Mouse (Mus musculus): ENCODE measurements around the gene Slc18a3. TPM values are rescaled to one million over a fixed set of nuclear protein-coding genes. Genes with fewer than 3 reads are reported as not detected.

Gene Slc18a3
- total and polyA plus RNA-seq, 3 experiments: 0.09 to 0.43 TPM; not detected in 1

DNA sequence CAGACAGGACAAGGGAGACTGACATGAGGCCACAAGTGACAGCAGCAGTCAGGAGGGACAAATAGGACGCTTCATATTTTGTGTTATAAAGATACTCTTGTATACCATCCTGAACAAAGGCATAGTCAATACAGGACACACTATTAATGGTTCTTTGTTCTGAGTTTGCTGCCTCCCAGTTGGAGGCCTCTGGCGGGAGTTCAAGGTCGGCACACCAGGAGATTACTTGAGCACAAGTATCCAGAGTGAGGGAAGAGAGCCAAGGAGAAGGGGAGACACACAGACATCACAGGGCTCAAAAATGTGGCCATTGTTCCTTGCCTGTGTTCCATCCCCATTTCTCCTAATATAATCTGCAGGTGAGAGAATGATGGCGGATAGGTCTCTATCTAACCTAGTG is 42.6 kb upstream of the Slc18a3 start:
- intact Hi-C loops (cut with DNase I): no loop called here
- no peak for DNase-seq
- 66% methylated on average over 4 of the region's 4 CpGs for whole genome bisulfite sequencing

DNA sequence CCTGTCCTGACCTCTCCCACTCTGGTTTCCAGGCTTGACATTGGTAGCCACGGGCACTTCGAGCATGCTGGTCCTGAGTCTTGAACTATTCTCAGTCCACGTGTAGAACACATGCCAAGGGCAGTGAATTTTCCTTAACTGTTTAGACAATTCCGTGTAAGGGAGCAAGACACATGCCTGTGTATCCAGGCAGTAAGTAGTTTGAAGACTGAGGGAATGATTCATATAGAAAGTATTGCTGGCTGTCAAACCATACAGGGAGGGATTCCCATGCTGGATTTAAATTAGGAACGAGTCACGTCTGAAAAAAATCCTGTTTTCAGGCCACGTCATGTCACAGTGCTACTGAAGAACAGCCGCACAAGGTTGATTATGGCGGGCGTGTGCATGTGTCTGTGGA is 41.7 kb upstream of the Slc18a3 start:
- 82% methylated on average over 10 of the region's 10 CpGs for WGBS

More for the DNA sequence above, 42.6 kb upstream of the Slc18a3 start:
- Histone ChIP-seq H3K4me1 (ENCODE audit: control insufficient read depth, insufficient read depth, low read length) (no peaks in the 10 kb centered on the region), H3K27me3 (ENCODE audit: control insufficient read depth, insufficient read depth, low read length) (no peaks in the 10 kb centered on the region), H3K36me3 (ENCODE audit: control insufficient read depth, insufficient read depth, low read length) (no peaks in the 10 kb centered on the region), H3K79me2 (replicated peaks; ENCODE audit: control insufficient read depth, insufficient read depth, low read length) (no peaks in the 10 kb centered on the region), H3K27ac (no peak overlapping the region), H3K4me3 (no peak overlapping the region), H3K9ac (ENCODE audit: low read depth, low read length) (no peak overlapping the region)
- TF ChIP-seq CTCF (IDR thresholded peaks at IDR 0.05) (no peak), EP300 (IDR thresholded peaks at IDR 0.05; ENCODE audit: insufficient read depth, low read depth, low read length) (no peak), POLR2A (IDR thresholded peaks at IDR 0.05; ENCODE audit: insufficient read depth, low read depth, low read length) (no peak)

DNA sequence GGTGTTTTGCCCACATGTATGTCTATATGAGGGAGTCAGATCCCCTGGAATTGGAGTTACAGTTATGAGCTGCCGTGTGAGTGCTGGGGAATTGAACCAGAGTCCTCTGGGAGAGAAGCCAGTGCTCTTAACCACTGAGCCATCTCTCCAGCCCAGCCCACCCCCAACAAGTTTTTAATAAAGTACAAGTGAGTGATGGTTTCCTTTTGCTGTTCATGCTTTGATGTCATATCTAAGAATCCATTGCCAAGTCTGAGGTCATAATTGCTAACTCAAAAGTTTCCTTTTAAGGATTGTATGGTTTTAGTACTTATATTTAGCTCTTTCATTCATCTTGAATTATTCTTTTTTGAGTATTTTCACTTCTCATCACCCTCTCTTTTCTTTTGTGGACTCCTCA is 39.2 kb upstream of the Slc18a3 start:
- Histone ChIP-seq H3K9ac (ENCODE audit: low read depth, low read length) (no peak overlapping the region), H3K4me1 (ENCODE audit: control insufficient read depth, insufficient read depth, low read length) (no peaks in the 10 kb centered on the region), H3K79me2 (replicated peaks; ENCODE audit: control insufficient read depth, insufficient read depth, low read length) (no peaks in the 10 kb centered on the region), H3K27ac (no peak overlapping the region), H3K36me3 (ENCODE audit: control insufficient read depth, insufficient read depth, low read length) (no peaks in the 10 kb centered on the region), H3K27me3 (ENCODE audit: control insufficient read depth, insufficient read depth, low read length) (no peaks in the 10 kb centered on the region), H3K4me3 (no peak overlapping the region)
- WGBS: 69% methylated on average over 1 of the region's 1 CpGs
- DNase-seq: no peak
- intact Hi-C loops (cut with DNase I): no loop called here
- TF ChIP-seq POLR2A (IDR thresholded peaks at IDR 0.05; ENCODE audit: insufficient read depth, low read depth, low read length) (no peak), EP300 (IDR thresholded peaks at IDR 0.05; ENCODE audit: insufficient read depth, low read depth, low read length) (no peak), CTCF (IDR thresholded peaks at IDR 0.05) (no peak)

More for the DNA sequence above, 41.7 kb upstream of the Slc18a3 start:
- Histone ChIP-seq H3K36me3 (ENCODE audit: control insufficient read depth, insufficient read depth, low read length) (no peaks in the 10 kb centered on the region), H3K4me3 (no peak overlapping the region), H3K9ac (ENCODE audit: low read depth, low read length) (no peak overlapping the region), H3K27ac (no peak overlapping the region), H3K4me1 (ENCODE audit: control insufficient read depth, insufficient read depth, low read length) (no peaks in the 10 kb centered on the region), H3K27me3 (ENCODE audit: control insufficient read depth, insufficient read depth, low read length) (no peaks in the 10 kb centered on the region), H3K79me2 (replicated peaks; ENCODE audit: control insufficient read depth, insufficient read depth, low read length) (no peaks in the 10 kb centered on the region)
- no peak for DNase-seq
- TF ChIP-seq CTCF (IDR thresholded peaks at IDR 0.05) (no peak), EP300 (IDR thresholded peaks at IDR 0.05; ENCODE audit: insufficient read depth, low read depth, low read length) (no peak), POLR2A (IDR thresholded peaks at IDR 0.05; ENCODE audit: insufficient read depth, low read depth, low read length) (no peak)
- intact Hi-C loops (cut with DNase I): no loop called here

DNA sequence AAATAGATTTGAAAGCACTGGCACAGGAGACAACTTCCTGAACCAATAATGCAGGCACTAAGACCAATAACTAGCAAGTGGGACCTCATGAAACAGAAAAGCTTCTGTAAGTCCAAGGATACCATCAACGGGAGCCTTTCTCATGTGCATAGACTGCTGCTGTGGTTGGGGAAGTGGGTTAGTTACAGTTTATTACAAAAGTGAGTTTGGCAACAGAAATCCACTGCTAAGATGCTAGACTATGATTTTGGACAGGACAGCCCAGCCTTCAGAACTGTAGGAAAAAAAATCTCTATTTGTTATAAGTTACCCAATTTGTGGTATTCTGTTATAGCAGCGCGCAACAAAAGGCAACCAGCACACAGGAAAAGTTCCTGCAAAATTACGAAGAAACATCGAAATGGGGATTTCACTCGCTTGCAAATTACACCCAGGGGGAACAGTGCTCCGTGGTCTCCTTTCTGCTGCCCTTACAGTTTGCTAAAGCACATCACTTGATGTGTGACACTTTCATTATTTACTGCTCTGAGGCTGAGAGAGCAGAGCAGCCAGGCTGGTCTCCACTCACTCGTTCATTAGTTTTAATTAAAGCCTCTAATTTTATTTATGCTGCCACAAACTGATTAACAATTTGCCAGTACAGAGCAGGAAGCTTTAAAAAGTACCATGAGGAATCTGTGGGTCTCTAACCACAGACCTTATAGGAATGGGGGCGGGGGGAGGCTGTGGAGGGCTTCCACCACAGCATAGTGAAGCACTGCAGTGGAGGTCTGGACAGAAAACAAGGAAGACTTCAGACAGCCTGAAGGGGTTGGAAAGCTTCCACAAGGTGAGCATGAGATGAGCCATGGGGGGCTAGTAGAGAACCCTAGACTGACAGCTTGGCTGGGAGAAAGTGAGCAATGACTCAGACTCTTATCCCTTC is 38.4 kb upstream of the Slc18a3 start:
- Histone ChIP-seq H3K36me3 (ENCODE audit: control insufficient read depth, insufficient read depth, low read length) (no peaks in the 10 kb centered on the region), H3K4me1 (ENCODE audit: control insufficient read depth, insufficient read depth, low read length) (no peaks in the 10 kb centered on the region), H3K27ac (no peak overlapping the region), H3K27me3 (ENCODE audit: control insufficient read depth, insufficient read depth, low read length) (no peaks in the 10 kb centered on the region), H3K4me3 (no peak overlapping the region), H3K9ac (ENCODE audit: low read depth, low read length) (no peak overlapping the region), H3K79me2 (replicated peaks; ENCODE audit: control insufficient read depth, insufficient read depth, low read length) (no peaks in the 10 kb centered on the region)
- no peak for DNase-seq
- intact Hi-C loops (cut with DNase I): no loop called here
- TF ChIP-seq CTCF (IDR thresholded peaks at IDR 0.05): no peak
- TF ChIP-seq POLR2A (IDR thresholded peaks at IDR 0.05; ENCODE audit: insufficient read depth, low read depth, low read length): no peak
- TF ChIP-seq EP300 (IDR thresholded peaks at IDR 0.05; ENCODE audit: insufficient read depth, low read depth, low read length): no peak
- WGBS: 72% methylated on average over 9 of the region's 9 CpGs

DNA sequence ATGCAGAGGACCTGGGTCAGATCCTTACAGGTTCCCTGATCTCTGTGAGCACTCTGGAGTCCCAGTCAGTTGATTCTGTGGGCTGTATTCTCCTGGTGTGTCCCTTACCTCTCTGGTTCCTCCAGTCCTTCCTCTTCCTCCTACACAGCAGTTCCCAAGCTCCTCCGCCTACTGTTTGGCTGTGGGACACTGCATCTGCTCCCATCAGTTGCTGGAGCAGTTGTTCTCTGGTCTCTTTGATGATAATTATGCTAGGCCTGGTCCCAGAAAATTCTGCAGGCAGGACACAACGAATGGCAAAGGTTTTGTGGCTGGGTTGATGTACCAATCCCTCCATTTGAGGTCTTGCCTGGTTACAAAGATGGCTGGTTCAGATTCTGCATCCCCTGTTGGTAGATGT is 36.7 kb upstream of the Slc18a3 start:
- no peak for DNase-seq
- intact Hi-C loops (cut with DNase I): no loop called here
- Histone ChIP-seq H3K4me3 (no peak overlapping the region), H3K27me3 (ENCODE audit: control insufficient read depth, insufficient read depth, low read length) (no peaks in the 10 kb centered on the region), H3K36me3 (ENCODE audit: control insufficient read depth, insufficient read depth, low read length) (no peaks in the 10 kb centered on the region), H3K79me2 (replicated peaks; ENCODE audit: control insufficient read depth, insufficient read depth, low read length) (no peaks in the 10 kb centered on the region), H3K27ac (no peak overlapping the region), H3K9ac (ENCODE audit: low read depth, low read length) (no peak overlapping the region), H3K4me1 (ENCODE audit: control insufficient read depth, insufficient read depth, low read length) (no peaks in the 10 kb centered on the region)
- WGBS: 59% methylated on average over 2 of the region's 2 CpGs
- TF ChIP-seq CTCF (IDR thresholded peaks at IDR 0.05) (no peak), EP300 (IDR thresholded peaks at IDR 0.05; ENCODE audit: insufficient read depth, low read depth, low read length) (no peak), POLR2A (IDR thresholded peaks at IDR 0.05; ENCODE audit: insufficient read depth, low read depth, low read length) (no peak)
